ENCODE assay signal across 26 mouse cellular contexts in the genomic region with DNA sequence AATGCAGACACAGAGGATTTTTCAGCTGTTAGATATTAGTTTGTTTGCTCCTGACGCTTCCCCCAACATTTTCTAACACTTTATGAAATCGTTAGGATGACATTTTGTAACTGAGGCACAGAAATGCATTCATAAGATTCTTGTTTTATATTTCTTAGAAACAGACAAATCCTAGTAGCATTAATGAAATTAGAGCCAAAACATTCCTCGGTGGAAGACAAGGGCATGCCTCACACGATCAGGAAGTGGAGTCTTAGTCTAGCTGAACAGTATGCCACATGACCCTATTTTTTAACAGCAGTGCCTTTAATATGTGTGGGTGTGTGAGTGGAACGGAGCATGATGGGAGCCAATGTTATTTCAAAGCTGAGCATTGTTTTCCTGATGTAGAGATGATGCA.
"Had no signal": no experiment of that assay in that cellular context is flagged by ENCODE, and none has a peak within 500 bp of the region (broad histone marks: within the 10 kb centered on the region; RNA-seq: fewer than 3 reads in every experiment).

No protein-coding gene starts in this region.

- H3K4me2 ChIP-seq: heart, embryonic 12.5 days; hindbrain, embryonic 12.5 days; hindbrain, embryonic 14.5 days; intestine, embryonic 15.5 days; limb, embryonic 12.5 days; liver, embryonic 11.5 days; liver, embryonic 13.5 days; liver, embryonic 15.5 days had no signal

- H3K9ac ChIP-seq: heart, embryonic 12.5 days; hindbrain, embryonic 12.5 days; hindbrain, embryonic 14.5 days; intestine, embryonic 15.5 days; limb, embryonic 12.5 days; liver, embryonic 13.5 days; liver, embryonic 15.5 days had no signal

- DNase-seq: gastrocnemius, postnatal 14 days; gastrocnemius, postnatal 36 days; heart, adult 11 months; heart, postnatal 10 days; heart, postnatal 4 days; kidney, adult 18-20 months; kidney, adult 8-10 months; kidney, postnatal 25 days; kidney, postnatal 4 days; liver; liver, embryonic 13.5 days had no signal

- H3K27me3 ChIP-seq: heart, embryonic 12.5 days; hindbrain, embryonic 12.5 days; intestine, embryonic 15.5 days; limb, embryonic 12.5 days; liver, embryonic 13.5 days; liver, embryonic 15.5 days had no signal

- H3K4me1 ChIP-seq: heart, embryonic 10.5 days; heart, embryonic 12.5 days; hindbrain, embryonic 10.5 days; hindbrain, embryonic 12.5 days; intestine, embryonic 15.5 days; limb, embryonic 10.5 days; limb, embryonic 12.5 days; liver, embryonic 13.5 days; liver, embryonic 15.5 days had no signal

- H3K9me3 ChIP-seq: heart, embryonic 10.5 days; intestine, embryonic 15.5 days; limb, embryonic 10.5 days; liver, embryonic 13.5 days; liver, embryonic 15.5 days had no signal

- H3K36me3 ChIP-seq: heart, embryonic 10.5 days; heart, embryonic 12.5 days; hindbrain, embryonic 10.5 days; hindbrain, embryonic 12.5 days; intestine, embryonic 15.5 days; limb, embryonic 10.5 days; limb, embryonic 12.5 days; liver, embryonic 13.5 days; liver, embryonic 15.5 days had no signal

- H3K4me3 ChIP-seq: heart, embryonic 10.5 days; heart, embryonic 12.5 days; hindbrain, embryonic 10.5 days; hindbrain, embryonic 12.5 days; intestine, embryonic 15.5 days; layer of hippocampus, adult 2 months; left cerebral cortex, adult 2 months; limb, embryonic 10.5 days; limb, embryonic 12.5 days; liver, embryonic 13.5 days; liver, embryonic 15.5 days had no signal

- ATAC-seq: hindbrain, embryonic 16.5 days; inflammation-experienced regulatory T-cells, adult 6 months; intestine, embryonic 15.5 days; intestine, postnatal 0 days had no signal

- H3K27ac ChIP-seq: heart, embryonic 10.5 days; hindbrain, embryonic 10.5 days; hindbrain, embryonic 12.5 days; hindbrain, embryonic 14.5 days; intestine, embryonic 15.5 days; layer of hippocampus, adult 2 months; left cerebral cortex, adult 2 months; limb, embryonic 10.5 days; limb, embryonic 12.5 days; liver, embryonic 13.5 days; liver, embryonic 15.5 days had no signal
